Mouse (Mus musculus) ES-Bruce4 (cell line): ENCODE results near the gene Gm40460. TPM values are rescaled to one million over a fixed set of nuclear protein-coding genes. Genes with fewer than 3 reads are reported as not detected.
A peak's percentile ranks its signal among the peaks of the same experiment; 100 is the strongest.
"Not testable (repeated sequence)": the region's sequence is repeated elsewhere in the genome, so short reads cannot be mapped to it uniquely, and the experiment has no call there.

Source experiments
- H3K27ac ChIP-seq: 2 replicates; pipeline ENCODE4 v1.5.1; 2012; ENCODE audit warnings: low read length, inconsistent platforms; ENCODE audit not compliant: insufficient read depth
- H3K27me3 ChIP-seq: 2 replicates; pipeline ENCODE4 v1.6.1; 2012; ENCODE audit warnings: mild to moderate bottlenecking, low read length, inconsistent platforms; ENCODE audit not compliant: control insufficient read depth, poor library complexity, insufficient read depth, severe bottlenecking
- H3K36me3 ChIP-seq: 2 replicates; pipeline ENCODE4 v1.6.1; 2012; ENCODE audit warnings: inconsistent platforms, mild to moderate bottlenecking, low read length, moderate library complexity; ENCODE audit not compliant: control insufficient read depth, poor library complexity, insufficient read depth, severe bottlenecking
- H3K4me1 ChIP-seq: one replicate; pipeline ENCODE4 v1.8.1; 2011; ENCODE audit warnings: low read length; ENCODE audit not compliant: control insufficient read depth, insufficient read depth
- H3K4me3 ChIP-seq: 2 replicates; pipeline ENCODE4 v1.5.1; 2011; ENCODE audit warnings: low read depth, mild to moderate bottlenecking, low read length
- H3K9ac ChIP-seq: 2 replicates; pipeline ENCODE4 v1.6.1; 2012; ENCODE audit warnings: low read depth, mild to moderate bottlenecking, inconsistent platforms; ENCODE audit not compliant: poor library complexity, severe bottlenecking
- H3K9me3 ChIP-seq: replicated peaks from 2 replicates; pipeline ENCODE4 v1.6.1; 2012; ENCODE audit warnings: mild to moderate bottlenecking, low read length, inconsistent platforms; ENCODE audit not compliant: control insufficient read depth, poor library complexity, insufficient read depth, severe bottlenecking
- CTCF ChIP-seq: IDR thresholded peaks from one replicate; pipeline ENCODE4 v1.8.1; 2011; ENCODE audit warnings: low read depth, low read length
- EP300 ChIP-seq: IDR thresholded peaks from 2 replicates; pipeline ENCODE4 v1.6.1; 2011; ENCODE audit warnings: low read depth, low read length; ENCODE audit not compliant: insufficient read depth
- POLR2A ChIP-seq: IDR thresholded peaks from one replicate; pipeline ENCODE4 v1.8.1; 2011; ENCODE audit warnings: low read length; ENCODE audit not compliant: insufficient read depth
- polyA plus RNA-seq: library from polyadenylated mRNA; stranded (reverse); fragments of >200 nt; gene quantifications from 2 replicates; pipeline ENCODE4 v1.2.4, GENCODE M21; 2011; ENCODE audit warnings: low read depth; ENCODE audit not compliant: missing spikeins, insufficient read depth, insufficient read length

The Gm40460 gene
- polyA plus RNA-seq = not detected in 2 replicates

DNA sequence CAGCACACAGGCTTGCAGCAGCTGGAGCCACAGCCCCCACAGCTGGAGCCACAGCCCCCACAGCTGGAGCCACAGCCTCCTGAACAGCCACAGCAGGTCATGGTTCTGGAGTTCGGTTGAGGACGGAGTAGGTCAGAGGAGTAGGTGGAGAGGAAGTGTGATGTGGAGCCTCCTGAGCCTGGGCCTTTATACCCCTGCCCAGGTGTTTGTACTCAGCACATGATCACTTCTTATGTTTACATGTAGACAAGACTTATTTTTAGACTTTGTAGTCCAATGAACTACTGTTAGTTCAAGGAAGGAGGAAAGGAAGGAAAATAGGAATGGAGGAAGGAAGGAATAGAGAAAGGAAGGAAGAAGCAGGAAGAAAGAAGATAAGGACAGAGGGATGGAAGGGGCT lies at the start of gene Gm40460:
Gene Gm40460, minus strand, starts transcription at position 101 of the 400 bp plus-strand sequence.
- TF ChIP-seq CTCF (no peak), POLR2A (no peak), EP300 (no peak)
- Histone ChIP-seq H3K36me3 (no peaks in the 10 kb centered on the region), H3K27ac (no peak within 1 kb of the TSS)

GRCm38 (mm10) chr7:142285910-142286612 lies 45.2 kb upstream of the Gm40460 start:
- H3K36me3 ChIP-seq = not testable (repeated sequence)

More for the DNA sequence above, at the start of gene Gm40460:
- no peaks in the 10 kb centered on the region for H3K4me1 ChIP-seq
- H3K9ac ChIP-seq = no peak within 1 kb of the TSS
- H3K9me3 ChIP-seq = peaks cover 15% of the 10 kb centered on the region
- H3K27me3 ChIP-seq = no peaks in the 10 kb centered on the region; the same call in 1 of the 2 replicates
- H3K4me3 ChIP-seq = no peak within 1 kb of the TSS

DNA sequence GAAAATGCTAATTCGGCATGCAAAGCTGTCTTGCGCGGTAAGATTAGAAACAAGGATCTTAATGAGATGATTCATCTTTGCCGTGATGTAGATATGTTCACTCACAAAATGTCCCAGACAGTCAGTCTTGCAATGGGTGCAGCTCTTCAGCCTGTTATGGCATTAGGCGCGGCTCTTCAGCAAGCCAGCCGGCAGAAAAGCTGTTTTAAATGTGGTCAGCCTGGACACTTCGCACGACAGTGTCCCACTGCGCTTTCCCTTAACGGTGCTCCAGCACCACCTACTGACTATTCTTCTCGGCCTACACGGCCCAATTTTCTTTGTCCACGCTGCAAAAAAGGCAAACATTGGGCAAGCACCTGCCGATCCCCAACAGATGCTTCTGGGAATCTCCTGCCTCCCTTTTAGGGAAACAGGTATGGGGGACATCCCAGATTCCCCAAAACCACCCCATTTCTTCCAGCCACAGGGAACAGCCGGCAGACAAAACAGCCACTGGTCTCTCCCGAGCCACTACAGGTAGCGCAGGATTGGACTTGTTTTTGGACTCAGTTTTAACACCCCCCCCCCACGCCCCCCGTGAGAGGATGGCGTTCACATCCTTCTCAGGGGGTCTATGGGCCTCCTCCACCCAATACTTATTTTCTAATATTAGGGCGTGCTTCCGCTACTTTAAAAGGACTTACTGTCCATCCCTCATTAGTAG lies 44.4 kb upstream of the Gm40460 start:
- H3K27ac ChIP-seq = no peak overlapping the region
- H3K9ac ChIP-seq = no peak overlapping the region
- no peak overlapping the region for H3K4me3 ChIP-seq
- H3K4me1 ChIP-seq = no peaks in the 10 kb centered on the region
- H3K27me3 ChIP-seq = peaks cover 2% of the 10 kb centered on the region; the same call in 1 of the 2 replicates
- TF ChIP-seq CTCF = peak; percentile 37
- no peak for TF ChIP-seq EP300
- TF ChIP-seq POLR2A = no peak
- no peaks in the 10 kb centered on the region for H3K36me3 ChIP-seq
- peaks cover 4% of the 10 kb centered on the region; the same call in 1 of the 2 replicates for H3K9me3 ChIP-seq

More at GRCm38 (mm10) chr7:142285910-142286612, 45.2 kb upstream of the Gm40460 start:
- not testable (repeated sequence) for H3K4me3 ChIP-seq, H3K9ac ChIP-seq, H3K4me1 ChIP-seq, H3K27ac ChIP-seq, H3K27me3 ChIP-seq
- H3K9me3 ChIP-seq = peaks cover 11% of the 10 kb centered on the region

GRCm38 (mm10) chr7:142284615-142285080 lies 43.8 kb upstream of the Gm40460 start:
- H3K36me3 ChIP-seq = no peaks in the 10 kb centered on the region
- H3K27ac ChIP-seq = no peak overlapping the region
- peaks cover 2% of the 10 kb centered on the region; the same call in 1 of the 2 replicates for H3K27me3 ChIP-seq
- TF ChIP-seq EP300 (no peak), CTCF (peak; percentile 65), POLR2A (no peak)
- peak overlapping the region; percentile 70 for H3K9ac ChIP-seq
- peak overlapping the region; percentile 96 for H3K4me3 ChIP-seq
- H3K4me1 ChIP-seq = no peaks in the 10 kb centered on the region
- no peaks in the 10 kb centered on the region for H3K9me3 ChIP-seq

- H3K36me3 ChIP-seq = no peaks in the 10 kb centered on the region
- no peaks in the 10 kb centered on the region for H3K4me1 ChIP-seq
- H3K4me3 ChIP-seq = peak overlapping the region; percentile 96
- H3K27ac ChIP-seq = no peak overlapping the region
- no peaks in the 10 kb centered on the region for H3K9me3 ChIP-seq
- peaks cover 2% of the 10 kb centered on the region; the same call in 1 of the 2 replicates for H3K27me3 ChIP-seq
- peak overlapping the region; percentile 70 for H3K9ac ChIP-seq
- no peak for TF ChIP-seq EP300
- TF ChIP-seq CTCF = no peak
- no peak for TF ChIP-seq POLR2A
Observed at GRCm38 (mm10) chr7:142284023-142284591, 43.2 kb upstream of the Gm40460 start.

GRCm38 (mm10) chr7:142282847-142283246 lies 42.0 kb upstream of the Gm40460 start:
- not testable (repeated sequence) for H3K4me3 ChIP-seq, H3K9me3 ChIP-seq, H3K27me3 ChIP-seq, H3K9ac ChIP-seq, H3K4me1 ChIP-seq, H3K27ac ChIP-seq, H3K36me3 ChIP-seq

GRCm38 (mm10) chr7:142279291-142279690 lies 38.4 kb upstream of the Gm40460 start:
- H3K9me3 ChIP-seq, H3K36me3 ChIP-seq, H3K27me3 ChIP-seq, H3K4me1 ChIP-seq, H3K4me3 ChIP-seq, H3K9ac ChIP-seq, H3K27ac ChIP-seq: not testable (repeated sequence)
